Mouse (Mus musculus) T-cell, adult 2 months (primary cell): Measurements from ENCODE around the gene Olfr583.

Source experiments
- DNase-seq: peaks from one replicate; pipeline ENCODE4 v3.0.0; 2022; ENCODE audit warnings: low spot score

Olfr583 gene

GRCm38 (mm10) chr7:103051000-103051399, at the start of gene Olfr583:
Gene Olfr583, plus strand, starts transcription at chr7:103051300.
- DNase-seq: no peak

- DNase-seq: no peak
Observed at GRCm38 (mm10) chr7:103037724-103038123, 13.4 kb upstream of the Olfr583 start, which contains the start of gene Olfr582. Gene Olfr582, plus strand, starts transcription at chr7:103038024.

GRCm38 (mm10) chr7:103081585-103081984, 30.5 kb downstream of the Olfr583 start, which contains the start of gene Olfr584:
Gene Olfr584, plus strand, starts transcription at chr7:103081885.
- no peak for DNase-seq

GRCm38 (mm10) chr7:103097420-103097819, 46.3 kb downstream of the Olfr583 start, which contains the start of gene Olfr585:
Gene Olfr585, plus strand, starts transcription at chr7:103097720.
- no peak for DNase-seq
